Mouse (Mus musculus) mature B cell (primary cell): ENCODE results near the gene Cpa4.

ENCODE experiments used
- in situ Hi-C: fragments of 300-500 bp; cut with MboI; formaldehyde crosslinking; loops from 2 replicates; pipeline ENCODE4 v1.14.3; 2019

Gene Cpa4

DNA sequence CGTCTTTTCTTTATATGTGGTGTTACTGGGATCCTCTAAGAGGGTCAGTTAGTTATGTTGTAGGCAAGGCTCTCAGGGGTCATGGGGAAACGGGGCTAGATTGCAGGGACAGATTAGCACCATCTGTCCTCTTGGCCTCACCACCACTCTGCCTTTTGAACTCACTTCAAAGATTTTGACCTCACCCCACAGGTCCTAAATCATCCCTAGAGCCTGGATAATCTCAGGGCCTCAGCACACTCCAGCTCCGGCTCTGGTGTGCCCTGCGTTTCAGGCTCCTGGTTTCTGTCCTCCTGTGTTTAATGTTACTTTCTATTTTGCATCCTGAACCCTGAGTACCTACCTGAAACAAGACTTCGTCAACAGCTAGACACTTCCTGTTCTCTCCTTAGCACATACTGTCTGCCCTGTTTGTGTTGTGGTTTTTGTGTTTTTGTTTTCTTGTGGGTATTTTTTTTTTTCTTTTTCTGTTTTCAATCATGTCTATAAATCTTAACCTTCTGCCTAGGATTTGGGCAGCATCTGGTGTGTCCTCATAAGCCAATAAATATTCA lies 23.8 kb downstream of the Cpa4 start:
- in situ Hi-C loops, result no loop called here

DNA sequence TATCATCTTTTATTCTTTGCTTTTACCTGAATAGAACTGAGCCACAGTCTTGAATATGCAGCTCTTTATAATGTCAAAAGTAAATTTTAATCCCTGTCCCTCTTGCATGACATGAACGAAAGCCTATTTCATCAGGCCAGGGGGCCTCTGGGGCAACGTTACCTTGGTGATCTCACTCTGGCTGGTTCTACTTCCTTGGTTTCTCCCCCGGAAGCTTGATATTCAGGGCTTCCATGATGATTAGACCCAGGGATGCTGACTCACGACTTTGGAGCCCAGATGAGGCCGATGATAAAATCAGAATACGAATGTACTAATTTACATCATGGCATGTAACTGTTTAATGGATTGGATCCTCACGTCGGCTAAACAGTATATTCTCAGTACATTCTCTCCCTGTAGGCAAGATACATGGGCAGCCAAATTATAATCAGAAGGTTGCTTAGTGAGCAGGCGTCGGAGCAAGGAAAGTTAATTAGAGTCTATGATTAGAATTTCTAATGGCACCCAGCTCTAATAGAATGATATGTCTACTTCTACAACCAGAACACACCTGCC lies 24.3 kb downstream of the Cpa4 start:
- in situ Hi-C loops, result no loop called here

- in situ Hi-C loops, result no loop called here
These were observed 26.2 kb downstream of the Cpa4 start for GRCm38 (mm10) chr6:30594364-30594763.

- in situ Hi-C loops, result no loop called here
These were observed 28.2 kb downstream of the Cpa4 start for GRCm38 (mm10) chr6:30596230-30596898.

DNA sequence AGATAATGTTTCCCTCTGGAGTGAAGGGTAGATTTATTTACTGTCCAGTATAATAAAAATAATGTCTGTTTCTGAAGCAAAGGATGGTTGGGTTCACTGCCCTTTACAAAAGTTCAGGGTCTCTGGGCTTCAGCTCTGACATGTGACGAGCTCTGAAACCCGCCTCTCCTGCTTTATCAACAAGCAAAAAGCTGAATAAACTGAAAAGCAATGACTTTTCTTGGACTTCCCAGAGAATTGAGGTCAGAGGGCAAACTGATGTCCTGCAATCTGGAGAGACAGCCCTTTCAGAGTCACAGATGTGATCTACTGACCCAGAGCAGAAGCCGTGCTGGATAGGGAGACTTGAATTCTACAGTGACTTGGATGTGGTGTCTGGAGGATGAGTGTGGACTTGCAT lies 31.9 kb downstream of the Cpa4 start:
- in situ Hi-C loops, result no loop called here

DNA sequence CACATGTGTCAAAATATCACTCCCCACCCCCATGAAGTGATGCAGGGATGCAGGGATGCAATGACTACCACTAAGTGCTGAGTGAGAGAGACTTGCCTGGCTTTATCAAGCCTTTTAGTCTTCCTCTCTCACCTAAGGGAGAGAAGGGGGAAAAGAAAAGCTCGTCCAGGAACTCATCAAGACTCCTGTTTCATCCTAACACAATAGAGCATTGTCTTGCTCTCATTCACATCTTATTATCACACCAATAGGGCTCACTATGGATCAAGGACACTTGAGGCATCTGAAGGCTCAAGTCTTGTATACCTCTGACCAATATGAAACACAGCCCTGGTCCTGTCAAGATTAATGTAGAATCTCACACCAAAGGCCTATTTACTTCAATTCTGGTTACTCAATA lies 32.8 kb downstream of the Cpa4 start:
- in situ Hi-C loops, result no loop called here

DNA sequence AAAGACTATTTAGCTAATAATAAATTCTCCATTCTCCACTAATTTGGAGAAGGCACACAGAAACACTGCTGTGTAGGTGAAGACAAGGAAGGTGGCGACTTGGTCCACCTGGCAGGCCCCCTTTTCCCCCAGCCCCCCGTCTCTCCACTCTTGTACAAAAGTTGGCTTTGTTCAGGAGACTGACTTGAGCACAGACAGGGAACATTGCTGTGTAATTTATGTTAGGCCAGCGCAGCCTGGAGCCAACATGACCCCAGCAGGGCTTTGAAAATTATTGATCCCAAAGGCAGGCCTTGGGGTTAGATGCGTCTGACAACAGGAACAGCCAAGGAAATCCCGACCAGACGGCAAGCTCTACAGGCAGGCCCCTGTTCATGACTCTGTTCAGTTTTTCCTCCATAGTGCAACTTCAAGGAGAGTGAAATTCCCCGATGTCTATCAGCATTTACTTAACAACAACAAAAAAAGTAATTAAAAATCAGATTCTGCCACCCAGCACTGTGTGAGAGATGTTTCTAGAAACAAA lies 36.2 kb downstream of the Cpa4 start:
- in situ Hi-C loops, result no loop called here

- in situ Hi-C loops, result no loop called here
These were observed 36.9 kb downstream of the Cpa4 start for GRCm38 (mm10) chr6:30605111-30605510.

DNA sequence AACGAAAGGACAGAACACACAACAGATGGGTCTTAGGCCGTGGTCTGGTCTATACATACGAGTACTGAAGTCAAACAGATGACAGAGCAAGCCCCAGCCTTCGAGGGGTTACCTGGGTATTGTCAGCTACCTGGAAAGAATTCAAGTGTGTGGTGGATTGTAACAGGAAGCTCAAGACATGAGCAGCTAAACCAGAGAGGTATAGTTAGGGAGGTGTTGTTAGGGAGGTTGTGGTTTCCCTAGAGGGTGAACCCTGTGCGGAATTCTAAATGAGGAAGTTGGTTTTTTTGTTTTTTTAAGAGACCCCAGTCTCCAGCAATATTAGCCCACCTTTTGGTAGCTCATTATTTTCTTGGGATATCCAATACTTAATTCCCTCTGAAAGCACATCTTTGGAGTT lies 37.5 kb downstream of the Cpa4 start:
- in situ Hi-C loops, result no loop called here

DNA sequence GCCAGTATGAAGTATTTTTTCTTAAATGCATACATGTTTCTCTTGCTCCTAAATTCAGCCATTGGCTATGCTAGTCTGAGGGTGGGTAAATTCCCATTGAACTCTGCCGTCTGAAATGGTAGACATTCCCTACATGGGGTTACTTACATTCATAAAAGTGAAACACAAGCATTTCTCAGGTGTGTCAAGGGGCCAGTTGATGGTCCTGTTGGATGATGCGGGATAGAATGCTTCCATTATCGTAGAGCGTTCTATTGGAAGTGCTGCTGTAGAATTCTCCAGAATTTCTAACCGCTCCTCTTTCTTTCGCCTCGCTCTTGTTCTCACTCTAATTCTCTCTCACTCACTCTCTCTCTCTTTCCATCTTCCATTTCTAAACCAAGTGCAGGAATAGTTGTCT lies 42.5 kb downstream of the Cpa4 start, which contains the start of gene Cpa5:
Cpa5 (plus strand) TSS at position 301 of the 400 bp plus-strand sequence.
- in situ Hi-C loops, result no loop called here

DNA sequence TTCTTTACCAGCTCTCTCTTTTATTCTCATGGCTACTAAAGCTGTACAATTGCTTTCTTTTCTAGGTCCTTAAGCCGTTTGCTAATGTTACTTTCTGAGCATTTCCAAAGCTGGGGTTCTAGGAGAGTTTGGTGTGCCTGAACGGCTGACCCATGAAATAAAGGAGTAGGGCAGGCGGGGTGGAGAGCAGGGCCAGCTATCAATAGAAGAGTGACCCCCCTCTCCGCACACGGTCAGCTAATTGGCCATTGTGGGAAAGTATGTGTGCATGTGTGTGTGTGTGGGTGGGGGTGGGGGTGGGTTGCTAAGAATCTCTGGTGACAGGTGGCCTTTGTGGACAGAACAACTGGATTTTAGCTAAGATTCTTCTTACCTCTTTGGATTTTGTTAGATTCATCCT lies 43.0 kb downstream of the Cpa4 start:
- in situ Hi-C loops, result no loop called here

DNA sequence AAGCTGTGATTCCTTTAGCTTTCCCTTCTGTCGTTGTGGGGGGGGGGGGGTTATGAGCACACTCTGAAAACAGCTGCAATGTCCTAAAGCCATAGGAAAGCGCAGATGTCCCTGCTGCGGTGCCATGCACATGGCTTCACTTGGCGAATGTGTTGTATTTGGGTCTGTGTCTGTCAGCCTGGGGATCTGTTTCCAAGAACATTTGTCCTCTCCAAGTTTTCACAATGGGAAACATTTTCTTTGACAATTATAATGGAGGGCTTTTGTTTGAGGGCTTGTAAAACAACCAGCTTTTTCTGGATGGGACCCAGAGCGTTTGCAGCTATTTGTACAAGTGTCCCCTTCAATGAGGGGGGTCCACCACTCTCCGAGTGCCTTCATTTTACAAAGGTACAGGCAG lies 46.1 kb downstream of the Cpa4 start:
- in situ Hi-C loops, result no loop called here

DNA sequence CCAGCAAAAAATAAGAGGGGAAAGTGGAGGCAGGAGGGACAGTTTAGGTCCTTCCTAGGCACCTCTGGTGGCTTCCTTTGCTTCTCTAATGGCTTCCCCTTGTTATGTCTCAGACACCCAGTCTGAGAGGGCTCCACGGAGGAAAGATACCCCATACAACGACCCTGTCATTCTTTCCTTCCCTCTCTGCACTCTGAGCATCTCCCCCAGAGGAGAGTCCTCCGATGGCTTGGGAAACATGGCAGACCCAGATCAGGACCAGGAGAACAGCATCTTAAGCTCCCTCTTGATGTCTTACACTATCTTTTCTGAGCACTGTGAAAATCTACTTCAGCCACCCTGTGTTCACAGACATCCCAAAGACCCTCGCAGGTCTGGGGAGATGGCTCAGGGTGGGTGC lies 47.6 kb downstream of the Cpa4 start:
- in situ Hi-C loops, result no loop called here

DNA sequence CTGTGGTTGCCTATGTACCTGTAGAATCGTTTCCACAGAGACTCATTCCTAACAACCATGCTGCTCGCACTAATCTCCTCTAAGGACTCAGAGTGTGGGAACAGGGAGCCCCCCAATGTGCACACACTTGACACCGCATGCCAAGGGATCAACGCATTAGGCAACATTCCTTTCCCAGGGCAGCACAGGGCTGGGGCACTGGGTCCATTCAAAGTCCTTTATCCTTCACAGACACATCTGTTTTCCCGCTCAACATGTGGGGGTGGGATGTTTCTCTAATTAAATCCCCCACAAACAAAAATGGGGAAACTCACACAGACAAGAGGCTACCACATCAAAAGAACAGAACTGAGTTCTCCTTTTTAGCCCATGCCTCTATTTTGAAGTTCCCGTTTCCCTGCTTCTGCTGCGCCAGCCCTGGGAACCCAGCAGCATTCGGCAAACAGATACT lies 48.3 kb downstream of the Cpa4 start:
- in situ Hi-C loops, result no loop called here

GRCm38 (mm10) chr6:30617020-30617958 lies 49.1 kb downstream of the Cpa4 start:
- in situ Hi-C loops, result no loop called here

DNA sequence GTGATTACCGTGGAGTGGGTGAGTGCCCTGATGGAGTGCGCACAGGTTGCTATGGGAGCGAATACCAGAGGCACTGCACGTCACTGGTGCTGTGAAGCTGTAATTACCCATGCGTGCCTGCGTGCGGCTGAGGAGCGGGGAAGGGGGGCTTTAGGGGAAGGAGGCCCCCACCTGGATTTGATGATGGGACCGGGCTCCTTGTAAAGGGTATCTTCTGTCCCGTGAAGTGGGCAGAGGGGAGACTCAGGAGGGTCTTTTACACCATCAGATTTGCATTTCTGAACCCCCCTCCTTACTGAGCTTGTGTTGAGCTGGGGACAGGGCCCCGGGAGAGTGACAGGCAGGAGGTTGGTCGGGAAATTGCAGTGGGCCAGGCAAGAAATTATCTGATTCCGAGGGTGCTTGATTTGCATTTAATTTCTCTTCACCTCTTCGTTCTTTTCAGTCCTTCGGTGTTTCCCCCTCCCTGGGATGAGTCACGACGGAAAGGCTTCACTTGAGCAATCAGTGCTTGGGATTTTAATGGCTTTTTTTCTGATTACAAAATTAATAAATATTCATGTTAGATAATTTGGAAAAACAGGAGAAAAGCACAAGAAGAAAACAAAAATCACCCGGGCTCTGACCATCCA lies 49.9 kb downstream of the Cpa4 start:
- in situ Hi-C loops, result no loop called here

- in situ Hi-C loops, result no loop called here
These were observed 50.6 kb downstream of the Cpa4 start for GRCm38 (mm10) chr6:30618735-30619134.

GRCm38 (mm10) chr6:30619606-30620005 lies 51.4 kb downstream of the Cpa4 start:
- in situ Hi-C loops, result no loop called here

- in situ Hi-C loops, result no loop called here
These were observed 52.4 kb downstream of the Cpa4 start for GRCm38 (mm10) chr6:30620591-30620990.

- in situ Hi-C loops, result no loop called here
These were observed 52.8 kb downstream of the Cpa4 start for GRCm38 (mm10) chr6:30620994-30621393.

DNA sequence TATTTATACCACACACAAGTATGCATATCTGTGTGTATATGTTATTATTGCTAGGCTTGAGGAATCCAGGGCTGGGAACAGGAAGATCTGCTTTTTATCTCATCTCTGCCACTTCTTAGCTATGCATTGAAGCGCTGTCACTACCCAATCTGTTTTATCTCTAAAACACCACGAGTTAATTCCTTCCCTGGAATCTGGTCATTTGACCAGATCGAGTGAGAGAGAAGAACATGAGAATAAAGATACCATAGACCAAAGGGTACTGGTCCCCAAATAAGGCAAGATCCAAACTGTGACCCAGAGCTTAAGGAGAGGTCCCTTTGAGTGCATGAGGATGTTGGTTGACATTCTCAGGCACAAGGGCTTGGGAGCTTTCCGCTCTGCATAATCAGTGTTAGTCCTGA lies 53.8 kb downstream of the Cpa4 start:
- in situ Hi-C loops, result no loop called here

- in situ Hi-C loops, result no loop called here
These were observed 56.6 kb downstream of the Cpa4 start for GRCm38 (mm10) chr6:30624763-30625162.
